Mouse (Mus musculus) kidney, adult 2 months (tissue): ENCODE measurements around the gene Mgmt.

ENCODE experiments used
- CTCF ChIP-seq: fragments of 200-500 bp; conservative IDR thresholded peaks from 2 replicates; pipeline ENCODE4 v1.5.1; 2011; ENCODE audit warnings: low read depth, mild to moderate bottlenecking, control low read depth, low read length, moderate library complexity, mixed read lengths; ENCODE audit not compliant: insufficient read depth, insufficient read length
- POLR2A ChIP-seq: fragments of 200-500 bp; IDR thresholded peaks from one replicate; pipeline ENCODE4 v1.6.1; 2011; ENCODE audit warnings: low read depth, low read length, control low read depth

- TF ChIP-seq CTCF (no peak), POLR2A (no peak)
Measured at GRCm38 (mm10) chr7:137151854-137152253, 257.4 kb downstream of the Mgmt start.
